Mouse (Mus musculus) cortical plate, adult 2 months (tissue): Measurements from ENCODE around the gene Kirrel.

ENCODE experiments used
- CTCF ChIP-seq: fragments of 200-500 bp; IDR thresholded peaks from 2 replicates; pipeline ENCODE4 v1.5.1; 2011; ENCODE audit warnings: mild to moderate bottlenecking, control low read depth, low read length; ENCODE audit not compliant: insufficient read depth; ENCODE audit errors: extremely low read depth
- POLR2A ChIP-seq: fragments of 200-500 bp; IDR thresholded peaks from 2 replicates; pipeline ENCODE4 v1.6.1; 2011; ENCODE audit warnings: mild to moderate bottlenecking, low read length, control low read depth; ENCODE audit not compliant: insufficient read depth; ENCODE audit errors: extremely low read depth

DNA sequence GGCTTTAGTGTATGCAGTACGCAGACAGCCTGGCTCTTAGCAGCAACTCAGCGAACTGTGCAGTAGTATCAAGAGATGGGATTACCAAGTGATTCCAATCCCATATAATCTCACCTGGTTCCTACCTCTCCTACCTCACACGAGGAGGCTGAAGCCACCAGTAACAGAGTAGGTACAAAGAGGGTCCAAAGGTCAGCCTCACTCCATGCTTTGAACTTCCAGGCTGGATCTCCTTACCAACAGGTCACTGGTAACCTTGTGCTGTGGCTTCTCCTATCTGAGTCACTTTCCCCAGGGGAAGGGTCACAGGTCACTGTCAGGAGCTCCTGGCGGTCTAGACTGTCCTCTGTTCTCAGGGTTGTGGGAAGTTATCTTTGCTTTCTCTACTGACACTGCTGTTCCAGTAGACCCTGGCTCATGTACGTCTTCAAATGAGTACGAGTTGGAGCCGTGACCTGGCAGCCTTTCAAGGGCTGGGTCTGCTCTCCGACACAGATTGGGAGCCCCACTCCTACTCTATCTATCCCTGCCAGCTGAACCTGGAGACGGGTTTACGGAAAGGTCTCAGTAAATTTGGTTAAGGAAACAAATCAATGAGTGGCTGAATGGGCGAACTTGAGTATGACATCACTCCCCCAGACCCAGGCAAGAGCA lies 42.7 kb downstream of the Kirrel start:
- TF ChIP-seq CTCF: no peak
- no peak for TF ChIP-seq POLR2A
